Mouse (Mus musculus) cortical plate, adult 2 months (tissue): Measurements from ENCODE around the gene Dnttip2.

ENCODE experiments used
- CTCF ChIP-seq: fragments of 200-500 bp; IDR thresholded peaks from 2 replicates; pipeline ENCODE4 v1.5.1; 2011; ENCODE audit warnings: mild to moderate bottlenecking, control low read depth, low read length; ENCODE audit not compliant: insufficient read depth; ENCODE audit errors: extremely low read depth
- POLR2A ChIP-seq: fragments of 200-500 bp; IDR thresholded peaks from 2 replicates; pipeline ENCODE4 v1.6.1; 2011; ENCODE audit warnings: mild to moderate bottlenecking, low read length, control low read depth; ENCODE audit not compliant: insufficient read depth; ENCODE audit errors: extremely low read depth

DNA sequence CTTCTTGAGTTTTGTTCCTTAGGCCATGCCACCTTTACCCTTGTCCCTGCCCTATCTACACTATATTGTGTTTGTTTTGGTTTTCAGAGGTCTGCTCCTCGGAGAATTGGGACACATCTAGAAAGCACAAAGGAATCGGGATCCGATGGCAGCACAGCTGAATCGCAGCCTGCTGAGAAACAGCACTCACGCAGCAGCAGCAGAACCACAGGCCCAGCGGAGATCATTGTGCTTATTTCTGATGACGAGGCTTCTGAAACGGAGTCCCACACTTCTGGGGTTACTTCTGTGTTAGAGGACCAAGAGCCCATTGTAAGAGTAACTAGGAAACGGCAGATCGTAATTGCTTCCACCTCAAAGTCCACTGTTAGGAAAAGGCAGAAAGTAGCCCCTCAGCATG, 923 bp downstream of the Dnttip2 start:
- TF ChIP-seq POLR2A (no peak), CTCF (no peak)
